ENCODE assay signal across 8 mouse cellular contexts in the genomic region with DNA sequence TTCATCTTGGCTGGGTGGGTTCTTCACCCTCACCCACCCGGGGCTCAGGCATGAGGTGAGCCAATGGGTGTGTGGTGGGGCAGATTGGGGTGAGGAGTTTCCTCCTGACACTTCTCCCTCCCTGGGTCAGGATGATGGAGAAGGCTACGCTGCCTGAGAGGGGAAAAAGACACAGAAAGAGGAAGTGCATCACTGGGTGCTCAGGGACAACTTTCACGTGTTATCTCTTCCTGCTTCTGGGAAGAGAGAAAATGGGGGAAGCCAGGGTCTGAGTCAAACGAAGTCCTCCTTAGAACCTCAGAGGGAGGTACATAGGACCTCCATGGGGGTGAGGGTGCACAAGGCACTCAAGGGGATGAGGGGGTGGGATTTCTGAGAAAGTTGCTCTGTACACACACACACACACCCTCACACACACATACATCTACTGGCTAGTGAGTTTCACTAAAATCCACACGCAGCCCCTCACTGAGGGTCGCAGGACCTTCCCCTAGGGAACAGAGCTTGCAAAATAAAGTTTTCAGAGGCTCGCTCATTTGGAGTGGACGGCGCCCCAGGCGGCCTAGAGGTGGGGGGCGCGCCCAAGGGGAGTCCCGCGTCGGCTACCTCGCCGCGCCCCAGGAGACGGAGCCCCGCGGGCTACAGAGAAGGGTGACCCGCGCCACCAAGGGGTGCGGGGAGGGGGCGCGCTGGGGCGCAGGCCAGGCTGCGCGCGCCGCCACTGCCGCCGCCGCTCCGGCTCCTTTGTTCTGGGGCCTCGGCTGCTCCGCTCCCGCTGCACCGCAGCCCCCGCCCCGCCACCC. TPM values are rescaled to one million over a fixed set of nuclear protein-coding genes. Genes with fewer than 3 reads are reported as not detected.
A peak's percentile ranks its signal among the peaks of the same experiment; 100 is the strongest.
DNase-seq lines count a peak whose midpoint lies in the region; ATAC-seq lines count a peak whose summit lies in the region.

No protein-coding gene starts in this region.

- peak; percentile 14; the same call in 1 of the 2 replicates for ATAC-seq in kidney, embryonic 16.5 days (ENCODE audit: low FRiP score, low TSS enrichment)
- peak; percentile 5; the same call in 1 of the 2 replicates for ATAC-seq in limb, embryonic 15.5 days (ENCODE audit: insufficient number of reproducible peaks, low FRiP score, low TSS enrichment, low read depth)

- no peak for DNase-seq in kidney, adult 11 months
- DNase-seq in ZHBTc4 (ENCODE audit: low read depth, low spot score) = peak; percentile 20
- no peak for DNase-seq in heart, embryonic 10.5 days (ENCODE audit: low spot score)
- DNase-seq in monocyte, adult 2 months (ENCODE audit: low read depth in 1 of 2, low spot score in 2 of 2) = peak; percentile 33 to 35
- peak; percentile 75 to 81 for DNase-seq in thymus, postnatal 36 days
- DNase-seq in ovary, postnatal 14 days (ENCODE audit: low spot score) = no peak

- H3K27ac ChIP-seq in kidney, embryonic 16.5 days (ENCODE audit: low read length) = peak overlapping the region; percentile 95
- H3K27ac ChIP-seq in heart, embryonic 10.5 days = peak overlapping the region; percentile 100
- peak overlapping the region; percentile 92 for H3K27ac ChIP-seq in limb, embryonic 15.5 days

- under 1% methylated on average over 33 of the region's 41 CpGs for WGBS in kidney, embryonic 16.5 days
- 2% methylated on average over 33 of the region's 41 CpGs for WGBS in heart, embryonic 10.5 days
- WGBS in limb, embryonic 15.5 days = 1% methylated on average over 20 of the region's 41 CpGs

- H3K9ac ChIP-seq in kidney, embryonic 16.5 days (replicated peaks; ENCODE audit: low read length) = peak overlapping the region; percentile 96
- peak overlapping the region; percentile 91 for H3K9ac ChIP-seq in limb, embryonic 15.5 days

- H3K4me2 ChIP-seq in kidney, embryonic 16.5 days (replicated peaks; ENCODE audit: low read depth, low read length) = peak overlapping the region; percentile 92
- peak overlapping the region; percentile 92 for H3K4me2 ChIP-seq in limb, embryonic 15.5 days

- H3K9me3 ChIP-seq in kidney, embryonic 16.5 days (ENCODE audit: low read length) = no peaks in the 10 kb centered on the region
- no peaks in the 10 kb centered on the region for H3K9me3 ChIP-seq in heart, embryonic 10.5 days
- H3K9me3 ChIP-seq in limb, embryonic 15.5 days = no peaks in the 10 kb centered on the region

- no peaks in the 10 kb centered on the region for H3K36me3 ChIP-seq in kidney, embryonic 16.5 days (ENCODE audit: insufficient read depth, low read length)
- H3K36me3 ChIP-seq in heart, embryonic 10.5 days = peaks cover 12% of the 10 kb centered on the region; the same call in 1 of the 2 replicates
- H3K36me3 ChIP-seq in limb, embryonic 15.5 days = peaks cover 4% of the 10 kb centered on the region; the same call in 1 of the 2 replicates

- peaks cover 69% of the 10 kb centered on the region for H3K4me1 ChIP-seq in kidney, embryonic 16.5 days (ENCODE audit: insufficient read depth, low read length)
- H3K4me1 ChIP-seq in heart, embryonic 10.5 days = peaks cover 89% of the 10 kb centered on the region
- H3K4me1 ChIP-seq in limb, embryonic 15.5 days = peaks cover 63% of the 10 kb centered on the region

- no peaks in the 10 kb centered on the region for H3K27me3 ChIP-seq in kidney, embryonic 16.5 days (ENCODE audit: insufficient read depth, low read length)
- no peaks in the 10 kb centered on the region for H3K27me3 ChIP-seq in heart, embryonic 10.5 days (ENCODE audit: insufficient read depth, poor library complexity, severe bottlenecking)
- no peaks in the 10 kb centered on the region for H3K27me3 ChIP-seq in limb, embryonic 15.5 days

- peak overlapping the region; percentile 77 for H3K4me3 ChIP-seq in kidney, embryonic 16.5 days (ENCODE audit: low read length)
- peak overlapping the region; percentile 97 for H3K4me3 ChIP-seq in heart, embryonic 10.5 days
- peak overlapping the region; percentile 83 for H3K4me3 ChIP-seq in limb, embryonic 15.5 days

RNA-seq across cellular contexts. Expression of a gene that starts 3.4 kb away (rescaled TPM):
- polyA plus RNA-seq in kidney, embryonic 16.5 days (2015; fragmentation: Nextera tagmentation; extraction: Ambion mirVana) = 48.9 and 65.3 TPM in 2 replicates
- polyA plus RNA-seq in heart, embryonic 10.5 days (2016; fragmentation: Nextera tagmentation; extraction: Ambion mirVana) = 29.8 and 31.3 TPM in 2 replicates
- polyA plus RNA-seq in limb, embryonic 15.5 days (2015; fragmentation: Nextera tagmentation; extraction: Ambion mirVana) = 57.1 and 59.5 TPM in 2 replicates

RNA-seq across cellular contexts. Expression of a gene that starts 51.2 kb away (rescaled TPM):
- polyA plus RNA-seq in kidney, embryonic 16.5 days (2015; fragmentation: Nextera tagmentation; extraction: Ambion mirVana) = 85.8 and 95.8 TPM in 2 replicates
- 56.5 and 59.1 TPM in 2 replicates for polyA plus RNA-seq in heart, embryonic 10.5 days (2016; fragmentation: Nextera tagmentation; extraction: Ambion mirVana)
- polyA plus RNA-seq in limb, embryonic 15.5 days (2015; fragmentation: Nextera tagmentation; extraction: Ambion mirVana) = 86.6 and 88.6 TPM in 2 replicates

Comparison
In these comparisons a context has a peak if more than half of its experiments do, and no peak if none do; other contexts are left out.
1. DNase-seq: peak in ZHBTc4 (single experiment), monocyte, adult 2 months (2 of 2) and thymus, postnatal 36 days (2 of 2); none in kidney, adult 11 months (single experiment), heart, embryonic 10.5 days (single experiment) and ovary, postnatal 14 days (single experiment).
2. Peak in every context shown above with its lines, with median percentiles within 50 percentile points of each other: H3K27ac ChIP-seq and H3K4me3 ChIP-seq.